Mouse (Mus musculus): ENCODE results near the gene Tlcd2. TPM values are rescaled to one million over a fixed set of nuclear protein-coding genes. Genes with fewer than 3 reads are reported as not detected.
"Not testable (repeated sequence)": the region's sequence is repeated elsewhere in the genome, so short reads cannot be mapped to it uniquely, and the experiment has no call there.

The Tlcd2 gene
- total RNA-seq, 2 experiments from 2014 or later: 12.9 to 17.8 TPM

DNA sequence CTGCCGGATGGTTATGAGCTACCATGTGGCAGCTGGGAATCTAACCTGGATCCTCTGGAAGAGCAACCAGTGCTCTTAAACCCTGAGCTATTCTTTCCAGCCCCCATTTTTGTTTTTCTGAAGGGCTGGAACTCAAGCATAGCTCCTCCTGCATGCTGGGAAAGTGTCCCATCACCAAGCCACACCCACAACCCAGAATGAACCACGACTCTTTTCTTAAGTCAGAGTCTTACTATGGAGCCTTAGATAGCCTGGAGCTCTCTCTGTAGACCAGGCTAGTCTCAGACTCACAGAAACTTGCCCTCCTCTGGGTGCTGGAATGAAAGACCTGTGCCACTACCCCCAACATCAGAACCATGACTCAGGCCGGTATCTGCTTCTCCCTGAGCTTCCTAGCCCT lies 12.9 kb upstream of the Tlcd2 start:
- DNase-seq (ENCODE audit: low spot score in 2 of 2): no peak

DNA sequence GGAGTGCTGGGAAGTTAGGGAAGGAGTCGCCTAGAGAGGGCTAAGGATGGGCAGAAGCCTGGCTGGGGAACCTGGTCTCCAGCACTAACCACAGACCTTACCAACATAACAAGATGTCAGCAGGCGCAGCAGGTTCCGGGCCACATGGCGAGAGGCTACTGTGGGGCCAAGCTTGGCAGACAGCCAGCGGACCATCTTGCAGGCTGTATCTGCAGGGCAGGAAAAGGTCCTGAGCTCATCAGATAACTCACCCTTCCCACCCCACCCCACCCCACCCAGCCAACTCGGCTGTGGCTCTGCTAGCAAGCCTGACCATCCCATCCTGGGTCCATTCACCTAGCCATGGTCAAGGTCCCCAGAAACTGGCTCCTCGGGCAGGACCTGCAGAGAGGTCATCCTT lies 11.8 kb upstream of the Tlcd2 start:
- DNase-seq (ENCODE audit: low spot score in 2 of 2): no peak

DNA sequence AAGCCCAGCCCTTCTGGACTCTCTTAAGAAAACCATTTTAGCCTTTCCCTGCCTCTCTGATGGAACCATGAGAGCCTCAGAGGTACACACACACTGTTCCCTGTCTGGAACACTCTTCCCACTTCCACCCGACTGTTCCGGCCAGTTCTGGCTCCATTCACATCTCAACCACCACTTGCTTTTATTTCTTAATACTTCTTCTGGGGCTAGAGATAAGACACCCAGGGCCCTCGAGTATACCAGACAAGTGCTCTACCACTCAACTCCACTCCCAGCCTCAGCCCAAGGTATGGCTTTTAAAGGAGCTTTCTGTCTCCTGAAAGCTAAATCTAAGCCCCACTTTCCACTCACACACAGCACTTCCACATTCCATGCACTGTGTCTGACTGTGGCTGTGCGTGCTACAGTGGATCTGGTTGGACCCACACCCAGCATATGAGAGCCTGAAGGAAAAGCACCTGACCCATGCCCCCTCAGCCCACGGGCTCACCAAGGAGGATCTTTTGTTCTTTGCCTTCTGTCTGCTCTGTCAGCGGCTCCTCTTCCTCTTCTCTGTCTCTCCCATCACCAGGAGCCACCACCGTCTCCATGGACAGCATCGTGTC lies 11.1 kb upstream of the Tlcd2 start:
- DNase-seq (ENCODE audit: low spot score in 2 of 2): no peak

- DNase-seq (ENCODE audit: low spot score in 2 of 2): no peak
Measured at GRCm38 (mm10) chr11:75450936-75451335, 10.6 kb upstream of the Tlcd2 start.

DNA sequence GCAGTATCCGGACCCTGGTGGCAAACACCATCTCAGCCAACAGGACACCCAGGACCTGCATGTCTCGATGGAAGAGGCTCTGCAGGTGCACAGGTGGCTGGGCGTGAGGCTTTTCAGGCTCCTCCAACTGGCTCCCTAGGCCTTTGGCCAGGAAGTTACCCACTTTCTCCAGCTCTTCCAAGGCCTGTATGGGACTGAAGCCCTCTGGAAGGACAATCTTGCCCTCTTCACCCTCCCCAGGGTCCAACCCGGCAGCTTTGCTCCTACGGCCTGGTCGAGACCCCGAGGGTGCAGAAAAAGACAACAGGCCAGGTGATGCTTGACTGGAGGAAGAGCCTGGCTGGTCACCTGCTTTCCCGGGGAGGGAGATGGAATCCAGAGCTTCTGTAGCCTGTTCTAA lies 9.4 kb upstream of the Tlcd2 start:
- DNase-seq (ENCODE audit: low spot score in 2 of 2): no peak

- DNase-seq (ENCODE audit: low spot score in 2 of 2): no peak
Measured at GRCm38 (mm10) chr11:75452812-75453557, 8.5 kb upstream of the Tlcd2 start.

- DNase-seq (ENCODE audit: low spot score in 2 of 2): peak in 1 of 2 experiments; percentile 73
Measured at GRCm38 (mm10) chr11:75453991-75454930, 7.3 kb upstream of the Tlcd2 start, which contains the start of gene Wdr81. TSS of gene Wdr81 (minus strand) at chr11:75454717.

- no peak for DNase-seq (ENCODE audit: low spot score in 2 of 2)
Measured at GRCm38 (mm10) chr11:75455041-75455736, 6.3 kb upstream of the Tlcd2 start.

DNA sequence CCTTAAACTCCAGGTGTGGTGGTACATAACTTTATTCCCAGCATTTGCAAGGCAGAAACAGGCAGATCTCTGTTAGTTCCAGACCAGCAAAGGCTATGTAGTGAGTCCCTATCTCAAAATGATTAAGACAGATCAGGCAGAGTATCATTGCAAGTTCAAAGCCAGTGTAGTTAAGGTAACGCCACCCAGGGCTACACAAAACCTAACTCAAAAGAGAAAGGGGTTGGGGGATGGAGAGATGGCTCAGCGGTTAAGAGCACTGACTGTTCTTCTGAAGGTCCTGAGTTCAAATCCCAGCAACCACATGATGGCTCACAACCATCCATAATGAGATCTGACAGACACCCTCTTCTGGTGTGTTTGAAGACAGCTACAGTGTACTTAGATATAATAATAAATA lies 5.5 kb upstream of the Tlcd2 start:
- DNase-seq (ENCODE audit: low spot score in 2 of 2): not testable (repeated sequence)

- no peak for DNase-seq (ENCODE audit: low spot score in 2 of 2)
Measured at GRCm38 (mm10) chr11:75456440-75456871, 5.1 kb upstream of the Tlcd2 start.

- DNase-seq (ENCODE audit: low spot score in 2 of 2): no peak
Measured at GRCm38 (mm10) chr11:75458169-75458568, 3.3 kb upstream of the Tlcd2 start.

GRCm38 (mm10) chr11:75458628-75459041 lies 2.9 kb upstream of the Tlcd2 start:
- no peak for DNase-seq (ENCODE audit: low spot score in 2 of 2)

GRCm38 (mm10) chr11:75459141-75459711 lies 2.3 kb upstream of the Tlcd2 start:
- DNase-seq (ENCODE audit: low spot score in 2 of 2): no peak

GRCm38 (mm10) chr11:75459751-75460102 lies 1.8 kb upstream of the Tlcd2 start:
- no peak for DNase-seq (ENCODE audit: low spot score in 2 of 2)

DNA sequence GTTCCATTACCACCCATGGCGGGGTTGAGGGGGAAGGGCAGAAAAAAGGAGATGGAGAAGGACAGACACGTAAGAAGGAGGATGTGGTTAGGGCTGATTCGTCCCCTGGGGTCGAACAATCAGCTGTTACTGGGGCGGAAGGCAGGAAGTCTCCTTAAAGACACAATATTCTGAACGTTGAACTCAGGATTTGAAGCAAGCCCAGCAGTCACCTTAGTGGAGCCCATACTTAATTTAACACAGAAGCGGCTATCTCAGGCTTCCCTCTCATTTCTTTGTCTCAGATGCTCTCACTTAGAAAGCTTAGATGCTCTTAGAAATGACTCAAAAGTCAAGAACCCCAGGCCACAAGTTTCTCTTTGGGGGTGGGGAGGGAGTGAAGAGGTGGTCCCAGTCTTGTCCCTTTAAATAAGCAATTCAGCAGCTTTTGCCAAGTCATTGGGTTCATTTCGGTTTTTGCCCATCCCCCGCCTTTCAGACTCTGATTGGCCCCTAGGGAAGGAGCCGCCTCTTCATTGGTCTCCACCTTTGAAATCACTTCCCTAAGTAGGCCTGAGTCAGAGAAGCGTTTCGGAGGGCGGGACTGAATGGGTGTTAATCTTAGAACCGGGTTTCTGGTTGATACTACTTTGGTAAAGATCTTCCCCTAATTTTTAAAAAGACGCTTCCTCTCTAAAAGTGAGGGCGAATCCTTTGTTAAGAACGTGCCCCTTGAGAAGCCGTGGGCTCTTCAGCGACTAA lies 1.2 kb upstream of the Tlcd2 start:
- DNase-seq (ENCODE audit: low spot score in 2 of 2): peak in 1 of 2 experiments; percentile 80

- no peak for DNase-seq (ENCODE audit: low spot score in 2 of 2)
Measured at GRCm38 (mm10) chr11:75461743-75462252, 283 bp downstream of the Tlcd2 start.

DNA sequence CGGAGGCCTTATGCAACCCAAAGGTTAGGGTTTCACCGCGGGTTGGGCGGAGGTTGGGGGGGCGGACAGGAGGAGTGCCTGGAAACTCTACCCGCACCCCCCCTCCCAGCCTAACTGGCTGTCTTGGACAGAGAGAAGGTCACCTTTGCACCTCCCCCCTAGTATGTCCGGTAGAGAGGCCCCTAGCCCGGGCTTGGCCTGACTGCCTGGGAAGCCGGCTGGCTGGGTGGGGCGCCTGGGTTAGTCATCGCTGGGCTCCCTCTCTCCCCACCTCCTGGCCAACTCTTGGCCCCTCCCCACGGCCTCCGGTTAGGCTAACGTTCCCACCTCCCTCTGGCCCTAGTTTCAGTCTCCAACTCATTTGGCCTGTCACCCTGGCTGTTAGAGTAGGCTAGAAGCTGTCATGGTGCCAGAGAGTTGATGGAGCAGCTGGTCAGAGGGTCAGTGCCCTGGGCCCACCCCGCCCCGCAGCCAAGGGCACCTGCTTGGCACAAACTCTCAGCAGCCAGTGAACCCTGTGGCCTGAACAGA lies 803 bp downstream of the Tlcd2 start:
- peak in 1 of 2 experiments; percentile 73 for DNase-seq (ENCODE audit: low spot score in 2 of 2)

- DNase-seq (ENCODE audit: low spot score in 2 of 2): peak; percentile 78 to 91
Measured at GRCm38 (mm10) chr11:75462865-75463336, 1.4 kb downstream of the Tlcd2 start.

- no peak for DNase-seq (ENCODE audit: low spot score in 2 of 2)
Measured at GRCm38 (mm10) chr11:75463624-75464023, 2.1 kb downstream of the Tlcd2 start.
